Mouse (Mus musculus): ENCODE data around the gene Tubgcp6. TPM values are rescaled to one million over a fixed set of nuclear protein-coding genes. Genes with fewer than 3 reads are reported as not detected.
A peak's percentile ranks its signal among the peaks of the same experiment; 100 is the strongest.

The Tubgcp6 gene
- polyA plus RNA-seq, 1 experiment from 2014 or later: 14.8 TPM

GRCm38 (mm10) chr15:89141443-89141842, 18.5 kb upstream of the Tubgcp6 start:
- H3K9ac ChIP-seq (replicated peaks): no peak overlapping the region
- no peak overlapping the region for H3K4me2 ChIP-seq
- 22% methylated on average over 5 of the region's 5 CpGs for WGBS

GRCm38 (mm10) chr15:89140659-89141252, 17.8 kb upstream of the Tubgcp6 start, which contains the start of gene Mapk12:
TSS of gene Mapk12 (minus strand) at chr15:89140703.
- Histone ChIP-seq H3K27me3 (replicated peaks) (peaks cover 30% of the 10 kb centered on the region), H3K27ac (replicated peaks) (no peak within 1 kb of the TSS), H3K4me3 (replicated peaks) (peak within 1 kb of the TSS; percentile 47), H3K9ac (replicated peaks) (peak within 1 kb of the TSS; percentile 54), H3K4me1 (peaks cover 21% of the 10 kb centered on the region), H3K36me3 (no peaks in the 10 kb centered on the region), H3K4me2 (peak within 1 kb of the TSS; percentile 98), H3K9me3 (replicated peaks) (no peaks in the 10 kb centered on the region)
- under 1% methylated on average over 21 of the region's 21 CpGs for WGBS
- peak; percentile 60; the same call in 1 of the 2 replicates for ATAC-seq (ENCODE audit: low FRiP score)

More at GRCm38 (mm10) chr15:89141443-89141842, 18.5 kb upstream of the Tubgcp6 start:
- Histone ChIP-seq H3K27me3 (replicated peaks) (peaks cover 30% of the 10 kb centered on the region), H3K9me3 (replicated peaks) (no peaks in the 10 kb centered on the region), H3K27ac (replicated peaks) (no peak overlapping the region), H3K36me3 (no peaks in the 10 kb centered on the region), H3K4me3 (replicated peaks) (no peak overlapping the region), H3K4me1 (peaks cover 27% of the 10 kb centered on the region)
- ATAC-seq (ENCODE audit: low FRiP score): no peak

GRCm38 (mm10) chr15:89140048-89140658, 17.2 kb upstream of the Tubgcp6 start:
- Histone ChIP-seq H3K9ac (replicated peaks) (peak overlapping the region; percentile 54), H3K4me2 (peak overlapping the region; percentile 98), H3K36me3 (no peaks in the 10 kb centered on the region), H3K27me3 (replicated peaks) (peaks cover 30% of the 10 kb centered on the region), H3K9me3 (replicated peaks) (no peaks in the 10 kb centered on the region), H3K4me1 (peaks cover 21% of the 10 kb centered on the region), H3K27ac (replicated peaks) (no peak overlapping the region), H3K4me3 (replicated peaks) (peak overlapping the region; percentile 47)
- under 1% methylated on average over 53 of the region's 53 CpGs for WGBS
- ATAC-seq (ENCODE audit: low FRiP score): no peak

- Histone ChIP-seq H3K4me3 (replicated peaks) (no peak overlapping the region), H3K27ac (replicated peaks) (no peak overlapping the region), H3K9me3 (replicated peaks) (no peaks in the 10 kb centered on the region), H3K9ac (replicated peaks) (no peak overlapping the region), H3K36me3 (no peaks in the 10 kb centered on the region), H3K27me3 (replicated peaks) (peaks cover 30% of the 10 kb centered on the region), H3K4me2 (no peak overlapping the region), H3K4me1 (peaks cover 21% of the 10 kb centered on the region)
- 94% methylated on average over 6 of the region's 6 CpGs for WGBS
- ATAC-seq (ENCODE audit: low FRiP score): no peak
Observed at GRCm38 (mm10) chr15:89138531-89138930, 15.6 kb upstream of the Tubgcp6 start.

- Histone ChIP-seq H3K4me3 (replicated peaks) (no peak overlapping the region), H3K27me3 (replicated peaks) (peaks cover 30% of the 10 kb centered on the region), H3K4me2 (no peak overlapping the region), H3K36me3 (no peaks in the 10 kb centered on the region), H3K4me1 (peaks cover 21% of the 10 kb centered on the region), H3K9ac (replicated peaks) (no peak overlapping the region), H3K27ac (replicated peaks) (no peak overlapping the region), H3K9me3 (replicated peaks) (no peaks in the 10 kb centered on the region)
- 89% methylated on average over 7 of the region's 7 CpGs for WGBS
- no peak for ATAC-seq (ENCODE audit: low FRiP score)
Observed at GRCm38 (mm10) chr15:89138046-89138405, 15.1 kb upstream of the Tubgcp6 start.

GRCm38 (mm10) chr15:89137378-89138045, 14.6 kb upstream of the Tubgcp6 start:
- Histone ChIP-seq H3K9ac (replicated peaks) (no peak overlapping the region), H3K4me1 (peaks cover 21% of the 10 kb centered on the region), H3K27ac (replicated peaks) (no peak overlapping the region), H3K4me3 (replicated peaks) (no peak overlapping the region), H3K36me3 (no peaks in the 10 kb centered on the region), H3K27me3 (replicated peaks) (peaks cover 30% of the 10 kb centered on the region), H3K9me3 (replicated peaks) (no peaks in the 10 kb centered on the region), H3K4me2 (no peak overlapping the region)
- no peak for ATAC-seq (ENCODE audit: low FRiP score)
- WGBS: 75% methylated on average over 11 of the region's 11 CpGs

GRCm38 (mm10) chr15:89136461-89137155, 13.7 kb upstream of the Tubgcp6 start:
- no peak overlapping the region for H3K4me2 ChIP-seq
- no peaks in the 10 kb centered on the region for H3K9me3 ChIP-seq (replicated peaks)
- H3K36me3 ChIP-seq: no peaks in the 10 kb centered on the region
- 97% methylated on average over 5 of the region's 5 CpGs for WGBS
- no peak overlapping the region for H3K9ac ChIP-seq (replicated peaks)
- no peak for ATAC-seq (ENCODE audit: low FRiP score)
- peaks cover 30% of the 10 kb centered on the region for H3K27me3 ChIP-seq (replicated peaks)
- no peak overlapping the region for H3K27ac ChIP-seq (replicated peaks)
- peaks cover 21% of the 10 kb centered on the region for H3K4me1 ChIP-seq
- H3K4me3 ChIP-seq (replicated peaks): no peak overlapping the region

- peaks cover 18% of the 10 kb centered on the region for H3K4me1 ChIP-seq
- no peak overlapping the region for H3K4me3 ChIP-seq (replicated peaks)
- no peak for ATAC-seq (ENCODE audit: low FRiP score)
- H3K27me3 ChIP-seq (replicated peaks): no peaks in the 10 kb centered on the region
- H3K9me3 ChIP-seq (replicated peaks): no peaks in the 10 kb centered on the region
- no peak overlapping the region for H3K9ac ChIP-seq (replicated peaks)
- no peaks in the 10 kb centered on the region for H3K36me3 ChIP-seq
- no peak overlapping the region for H3K27ac ChIP-seq (replicated peaks)
- WGBS: 91% methylated on average over 3 of the region's 3 CpGs
- H3K4me2 ChIP-seq: no peak overlapping the region
Observed at GRCm38 (mm10) chr15:89131316-89131715, 8.4 kb upstream of the Tubgcp6 start.

- Histone ChIP-seq H3K9me3 (replicated peaks) (no peaks in the 10 kb centered on the region), H3K27me3 (replicated peaks) (no peaks in the 10 kb centered on the region)
Observed at GRCm38 (mm10) chr15:89130245-89130644, 7.3 kb upstream of the Tubgcp6 start.

GRCm38 (mm10) chr15:89128382-89129350, 5.8 kb upstream of the Tubgcp6 start, which contains the start of gene Hdac10:
TSS of gene Hdac10 (minus strand) at chr15:89128700.
- WGBS: 3% methylated on average over 36 of the region's 36 CpGs
- Histone ChIP-seq H3K27me3 (replicated peaks) (no peaks in the 10 kb centered on the region), H3K36me3 (peaks cover 3% of the 10 kb centered on the region; the same call in 1 of the 2 replicates), H3K27ac (replicated peaks) (peak within 1 kb of the TSS; percentile 82), H3K4me2 (peak within 1 kb of the TSS; percentile 86), H3K9me3 (replicated peaks) (no peaks in the 10 kb centered on the region), H3K4me1 (peaks cover 26% of the 10 kb centered on the region), H3K4me3 (replicated peaks) (peak within 1 kb of the TSS; percentile 62), H3K9ac (replicated peaks) (peak within 1 kb of the TSS; percentile 68)
- ATAC-seq (ENCODE audit: low FRiP score): peak; percentile 88

More at GRCm38 (mm10) chr15:89130245-89130644, 7.3 kb upstream of the Tubgcp6 start:
- Histone ChIP-seq H3K36me3 (no peaks in the 10 kb centered on the region), H3K9ac (replicated peaks) (no peak overlapping the region), H3K4me2 (no peak overlapping the region), H3K4me3 (replicated peaks) (no peak overlapping the region), H3K27ac (replicated peaks) (no peak overlapping the region), H3K4me1 (peaks cover 18% of the 10 kb centered on the region)
- no peak for ATAC-seq (ENCODE audit: low FRiP score)

All from neural tube, embryonic 15.5 days (tissue).